Mouse (Mus musculus) lung, postnatal 25 days (tissue): Measurements from ENCODE around the gene Disc1.
A peak's percentile ranks its signal among the peaks of the same experiment; 100 is the strongest.

ENCODE experiments used
- DNase-seq: peaks from one replicate; pipeline ENCODE4 v3.0.0; 2022; ENCODE audit warnings: low spot score

Disc1 gene

GRCm38 (mm10) chr8:125270292-125270691 is 216.3 kb downstream of the Disc1 start:
- DNase-seq, result no peak

DNA sequence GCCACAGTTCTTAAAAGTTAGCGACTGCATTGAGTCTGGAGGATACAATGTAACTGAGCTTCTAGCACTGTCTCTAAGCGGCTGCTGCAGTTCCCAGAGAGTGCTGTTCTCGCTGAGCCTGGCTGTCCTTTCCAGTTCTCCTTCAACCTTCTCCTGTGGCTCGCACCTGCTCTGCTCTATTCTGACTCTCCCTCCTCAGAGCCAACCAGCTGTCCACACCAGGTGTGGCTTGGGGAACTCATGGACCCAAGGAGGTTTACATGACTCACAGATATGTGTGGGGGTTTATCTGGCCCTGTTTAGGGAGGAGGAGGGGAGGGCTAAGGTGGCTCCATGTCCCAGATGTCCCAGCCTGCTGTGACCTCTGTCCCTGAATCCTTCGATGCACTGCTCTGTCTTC is 217.4 kb downstream of the Disc1 start:
- no peak for DNase-seq

- peak; percentile 43 for DNase-seq
Measured at GRCm38 (mm10) chr8:125272089-125272866, 218.3 kb downstream of the Disc1 start.

DNA sequence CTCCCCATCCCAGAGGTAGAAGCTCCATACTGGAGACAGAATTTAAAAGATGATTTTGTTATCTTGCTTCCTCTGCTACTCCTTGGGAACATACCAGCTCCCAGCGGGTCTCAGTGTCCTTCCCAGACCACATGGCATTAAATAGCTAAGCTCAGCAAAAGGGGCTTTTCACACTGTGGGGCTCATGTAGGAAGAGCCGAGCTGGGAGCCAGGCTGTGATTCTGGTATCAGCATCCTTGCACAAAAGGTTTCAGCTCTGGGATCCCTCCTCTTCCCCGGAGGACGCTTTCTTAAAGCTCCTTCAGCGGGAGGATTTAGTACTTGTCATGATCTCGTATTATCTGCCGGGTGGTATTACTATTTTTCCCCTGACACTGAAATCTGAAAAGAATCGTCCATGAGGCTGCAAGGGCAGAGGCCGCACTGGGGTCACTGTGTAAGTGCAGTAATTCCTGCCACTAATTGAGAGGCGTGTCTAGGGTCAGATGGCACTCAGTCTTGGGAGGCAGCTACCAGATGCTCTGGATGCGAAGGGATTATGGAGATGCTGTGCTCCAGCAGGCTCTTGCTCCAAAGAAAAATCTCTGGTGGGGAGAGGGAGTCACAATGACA is 223.2 kb downstream of the Disc1 start:
- DNase-seq, result no peak

DNA sequence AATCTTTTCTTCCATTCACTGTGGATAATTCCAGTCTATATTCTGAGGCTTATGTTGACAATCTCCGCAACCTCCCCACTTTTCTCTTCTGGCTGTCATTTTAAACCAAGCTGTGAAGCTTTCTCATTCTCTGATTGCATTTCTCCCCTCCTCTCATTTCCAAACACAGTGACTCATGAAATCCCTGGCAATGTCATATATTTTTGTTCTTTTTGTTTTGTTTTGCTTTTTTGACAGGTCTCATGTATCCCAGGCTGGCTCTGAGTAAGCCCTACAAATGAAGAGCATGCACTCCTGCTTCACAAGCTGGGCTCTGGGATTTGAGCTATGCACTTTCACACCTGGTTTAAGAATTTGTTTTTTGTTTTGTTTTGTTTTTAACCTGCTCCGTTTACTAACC is 225.2 kb downstream of the Disc1 start:
- no peak for DNase-seq

- no peak for DNase-seq
Measured at GRCm38 (mm10) chr8:125279892-125280291, 225.9 kb downstream of the Disc1 start.

GRCm38 (mm10) chr8:125282531-125282930 is 228.5 kb downstream of the Disc1 start:
- no peak for DNase-seq

DNA sequence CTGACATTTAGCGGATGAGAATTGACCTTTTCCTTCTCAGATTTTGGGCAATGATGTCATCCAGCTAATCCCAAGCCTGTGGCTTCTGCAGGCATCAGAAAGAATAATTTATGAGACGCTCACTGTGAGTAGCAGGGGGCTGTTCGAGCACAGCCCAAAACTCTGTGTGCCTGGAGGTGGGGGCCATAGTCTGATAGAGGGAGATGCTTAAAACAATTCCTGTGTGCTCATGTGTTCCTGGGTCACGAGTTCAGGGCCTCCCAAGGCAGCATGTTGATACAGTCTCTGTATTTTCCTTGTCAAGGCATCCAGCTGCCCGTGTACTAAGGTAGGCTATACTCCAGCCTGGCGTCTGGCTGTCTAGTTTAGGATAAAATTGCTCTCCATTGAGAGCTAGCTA is 229.5 kb downstream of the Disc1 start:
- no peak for DNase-seq

- DNase-seq, result no peak
Measured at GRCm38 (mm10) chr8:125284875-125285274, 230.9 kb downstream of the Disc1 start.

DNA sequence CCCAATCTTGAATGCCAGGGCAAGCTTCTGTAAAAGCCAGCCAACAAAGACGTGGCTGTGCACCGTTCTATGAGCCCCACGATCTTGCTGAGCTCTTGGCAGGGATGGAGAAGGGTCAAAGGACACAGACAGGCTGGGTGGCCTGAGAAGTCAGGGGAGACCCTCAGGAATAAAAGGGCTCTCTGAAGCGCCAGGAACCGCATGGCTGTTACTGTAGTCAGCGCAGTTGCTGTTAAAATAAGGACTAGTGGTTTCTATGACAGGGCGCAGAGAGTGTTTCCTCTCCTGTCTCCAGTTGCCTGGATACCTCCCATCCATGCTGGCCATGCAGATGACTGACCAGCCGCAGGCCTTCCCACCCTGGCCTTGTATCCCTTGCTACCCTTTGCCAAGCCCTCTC is 231.4 kb downstream of the Disc1 start:
- no peak for DNase-seq

GRCm38 (mm10) chr8:125285966-125286681 is 232.1 kb downstream of the Disc1 start:
- peak; percentile 57 for DNase-seq

GRCm38 (mm10) chr8:125287311-125287710 is 233.3 kb downstream of the Disc1 start:
- no peak for DNase-seq

- no peak for DNase-seq
Measured at GRCm38 (mm10) chr8:125287841-125288341, 233.9 kb downstream of the Disc1 start.

- DNase-seq, result no peak
Measured at GRCm38 (mm10) chr8:125291506-125291905, 237.5 kb downstream of the Disc1 start.

DNA sequence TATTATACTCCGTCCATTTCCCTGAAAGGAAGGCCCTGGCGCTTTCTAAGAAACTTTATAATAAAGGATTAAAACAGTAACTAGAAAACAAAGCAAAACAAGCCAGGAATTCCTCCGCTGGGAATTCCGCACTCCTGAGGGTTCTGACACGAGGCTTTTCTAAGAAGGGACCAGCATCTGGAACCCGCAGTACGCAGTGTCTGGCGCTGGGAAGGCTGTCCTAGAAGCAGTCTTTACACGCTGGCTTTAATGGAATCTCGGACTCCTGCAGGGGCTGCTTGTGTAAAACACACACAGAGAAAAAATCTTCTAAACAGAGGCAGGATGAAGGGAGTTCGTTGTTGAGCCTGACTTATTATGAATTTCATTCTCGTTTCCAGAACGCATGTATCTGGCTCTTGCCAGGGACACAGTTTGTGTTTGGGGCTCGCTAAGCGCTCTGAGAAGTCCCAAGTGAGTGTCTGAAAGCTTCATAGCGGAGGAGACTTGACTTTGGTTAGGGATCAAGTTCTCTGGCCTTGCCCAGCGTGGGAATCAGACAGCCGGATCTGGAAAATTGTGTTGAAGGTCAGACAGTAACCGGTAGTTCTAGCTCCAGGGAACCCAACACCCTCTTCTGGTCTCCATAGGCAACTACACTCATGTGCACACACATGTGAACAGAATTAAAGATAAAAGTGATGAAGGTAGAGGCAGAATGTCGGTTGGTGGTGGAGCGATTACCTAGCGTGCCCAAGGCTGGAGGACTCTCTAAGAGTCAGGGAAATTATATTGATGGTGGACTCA is 238.1 kb downstream of the Disc1 start:
- no peak for DNase-seq

GRCm38 (mm10) chr8:125292933-125293591 is 239.1 kb downstream of the Disc1 start:
- peak; percentile 43 for DNase-seq

DNA sequence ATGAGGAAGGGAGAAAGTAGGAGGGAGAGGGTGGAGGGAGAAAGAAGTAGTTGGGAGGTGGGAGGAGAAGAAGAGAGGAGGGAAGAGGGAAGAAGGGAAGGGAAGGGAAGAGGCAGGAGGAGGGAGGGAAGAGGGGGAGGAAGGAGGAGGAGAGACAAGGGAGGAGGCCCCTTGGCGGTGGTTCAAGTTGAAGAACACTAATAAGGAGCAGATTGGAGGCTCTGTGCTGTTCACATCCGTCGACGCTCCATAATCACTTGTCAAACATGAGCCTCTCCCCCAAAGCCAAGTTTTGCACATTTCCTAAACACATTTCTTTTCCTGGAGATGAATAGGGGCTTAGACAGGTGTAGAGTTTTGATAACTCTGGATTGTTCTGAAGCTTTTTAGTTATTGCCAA is 245.3 kb downstream of the Disc1 start:
- no peak for DNase-seq

DNA sequence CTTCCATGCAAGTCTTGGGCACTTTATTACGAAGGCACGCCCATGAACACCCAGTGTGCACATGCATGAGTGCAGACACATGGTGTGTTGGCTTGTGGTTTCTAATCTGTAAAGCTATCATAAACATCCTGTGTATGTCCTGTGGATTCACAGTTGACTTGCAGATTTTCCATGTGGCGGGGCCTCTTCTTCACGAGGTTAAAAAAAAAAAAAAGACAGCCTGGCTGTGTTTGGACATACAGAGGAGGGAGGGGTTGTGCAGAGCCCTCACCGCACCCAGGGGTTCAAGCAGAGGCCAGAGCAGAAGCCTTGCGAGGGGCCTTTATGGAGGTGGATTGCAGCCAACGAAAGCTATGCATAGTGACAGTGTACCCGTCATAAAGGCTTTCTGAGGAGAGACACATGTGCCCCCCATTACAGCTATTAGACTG is 248.0 kb downstream of the Disc1 start:
- no peak for DNase-seq

DNA sequence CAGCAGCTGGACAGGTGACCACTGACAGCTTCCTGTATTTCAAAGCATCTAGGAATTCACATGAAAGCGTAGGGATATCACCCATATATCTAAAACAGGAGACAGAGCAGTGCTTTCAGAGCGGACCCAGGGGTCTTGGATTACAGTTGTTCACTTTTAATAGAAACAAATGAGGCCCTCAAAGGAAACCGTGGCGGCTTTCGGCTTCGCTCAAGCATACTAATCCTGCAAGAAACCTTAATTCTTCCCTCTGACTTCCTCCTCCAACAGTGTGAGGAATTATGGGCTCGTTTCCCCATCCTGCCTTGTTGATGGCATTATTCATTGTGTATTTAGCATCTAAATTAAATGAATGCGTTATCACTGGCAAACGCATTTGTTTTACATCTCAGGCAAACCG is 252.7 kb downstream of the Disc1 start:
- no peak for DNase-seq

DNA sequence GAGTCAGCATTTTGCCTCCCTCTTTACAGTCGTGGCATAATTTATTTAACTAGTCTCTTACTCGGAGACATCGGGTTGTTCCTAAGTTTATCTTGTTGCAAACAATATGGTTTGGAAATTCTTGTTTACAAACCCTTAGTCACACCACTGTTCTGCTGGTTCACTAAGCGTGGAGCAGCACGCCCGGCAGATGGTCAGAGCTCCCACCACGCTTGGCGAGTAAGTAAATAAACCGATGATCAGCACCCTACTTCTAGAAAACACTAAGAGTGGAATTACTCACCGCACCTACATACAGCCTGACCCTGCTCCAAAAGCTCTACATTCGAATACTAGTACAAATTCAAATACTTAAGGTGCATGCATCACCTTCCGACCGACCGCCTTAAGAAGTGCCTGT is 256.0 kb downstream of the Disc1 start:
- DNase-seq, result no peak
